Mouse (Mus musculus): Measurements from ENCODE around the gene Sesn1. TPM values are rescaled to one million over a fixed set of nuclear protein-coding genes. Genes with fewer than 3 reads are reported as not detected.
A peak's percentile ranks its signal among the peaks of the same experiment; 100 is the strongest.
"Not testable (repeated sequence)": the region's sequence is repeated elsewhere in the genome, so short reads cannot be mapped to it uniquely, and the experiment has no call there.

The Sesn1 gene
- polyA plus RNA-seq, 1 experiment from 2014 or later, result 27.3 TPM

DNA sequence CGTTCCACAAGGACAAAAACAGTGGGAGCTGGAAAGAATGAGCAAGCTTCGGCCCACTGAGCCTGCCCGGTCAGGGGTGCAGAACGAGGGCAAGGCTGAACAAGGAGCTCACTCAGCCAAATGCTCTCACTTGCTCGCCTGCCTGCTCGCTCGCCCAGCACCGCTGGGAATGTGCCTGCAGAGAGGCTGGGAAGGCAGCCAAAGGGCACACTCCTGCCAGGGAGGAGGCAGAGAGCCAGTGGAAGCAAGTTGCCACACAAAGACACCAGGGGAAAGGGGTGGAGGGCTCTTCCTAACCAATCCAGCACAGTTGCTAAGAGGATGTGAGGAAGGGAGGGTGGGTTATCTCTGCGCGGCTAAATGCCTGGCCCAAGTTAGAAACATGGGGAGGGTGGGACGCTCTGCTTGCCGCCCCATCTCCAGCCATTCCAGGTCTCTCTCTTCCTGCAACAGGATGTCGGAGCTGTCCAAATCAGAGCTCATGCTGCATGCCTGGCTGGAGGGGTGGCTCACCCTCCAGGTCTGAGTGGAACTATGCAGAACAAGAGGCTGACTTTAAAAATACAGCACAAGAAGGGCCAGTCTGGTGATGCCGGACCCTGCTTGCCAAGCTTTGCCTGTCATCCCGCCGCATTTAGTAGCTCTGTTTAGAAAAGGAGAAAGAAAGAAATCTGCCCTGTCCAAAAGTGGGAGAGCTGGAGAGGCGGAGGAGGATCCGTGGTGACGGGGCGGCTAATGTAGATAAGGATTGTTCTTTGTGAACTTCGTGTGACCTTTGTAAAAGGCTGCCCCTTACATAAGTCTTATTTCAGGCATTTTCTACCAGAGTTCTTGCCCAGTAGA, 125.1 kb downstream of the Sesn1 start:
- peak; percentile 77 for ATAC-seq (ENCODE audit: low FRiP score, low read depth)
- Histone ChIP-seq H3K36me3 (no peaks in the 10 kb centered on the region), H3K9me3 (no peaks in the 10 kb centered on the region), H3K27me3 (peaks cover 3% of the 10 kb centered on the region; the same call in 1 of the 2 replicates), H3K27ac (replicated peaks) (peak overlapping the region; percentile 65), H3K4me3 (peak overlapping the region; percentile 18), H3K4me1 (peaks cover 18% of the 10 kb centered on the region), H3K4me2 (replicated peaks) (peak overlapping the region; percentile 44), H3K9ac (replicated peaks) (0 out of 2 replicates have a peak overlapping the region, but pooled peaks have one; percentile 2)
- WGBS, result 13% methylated on average over 21 of the region's 21 CpGs

DNA sequence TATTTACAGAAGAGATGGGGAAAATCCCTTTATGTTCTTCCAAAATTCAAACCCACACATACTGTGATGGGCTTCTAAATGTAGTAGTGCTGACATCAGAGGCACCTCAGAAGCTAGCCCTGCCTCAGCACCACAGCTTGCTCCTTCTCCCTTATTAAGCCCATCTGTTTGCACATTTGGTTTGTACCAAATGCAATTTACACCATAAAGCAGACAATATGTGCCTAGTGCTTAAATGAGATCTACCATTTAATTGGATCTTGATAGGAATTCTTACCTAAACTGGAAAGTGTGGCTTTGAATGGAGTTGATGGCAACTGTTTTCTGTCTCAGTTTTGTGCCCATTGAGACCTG, 125.7 kb downstream of the Sesn1 start:
- Histone ChIP-seq H3K9ac (replicated peaks) (0 out of 2 replicates have a peak overlapping the region, but pooled peaks have one; percentile 2), H3K4me1 (peaks cover 18% of the 10 kb centered on the region), H3K27me3 (peaks cover 3% of the 10 kb centered on the region; the same call in 1 of the 2 replicates), H3K4me2 (replicated peaks) (peak overlapping the region; percentile 44; the same call in 1 of the 2 replicates), H3K36me3 (no peaks in the 10 kb centered on the region), H3K9me3 (no peaks in the 10 kb centered on the region), H3K4me3 (no peak overlapping the region), H3K27ac (replicated peaks) (peak overlapping the region; percentile 65)
- ATAC-seq (ENCODE audit: low FRiP score, low read depth), result no peak

GRCm38 (mm10) chr10:41936100-41936499, 126.4 kb downstream of the Sesn1 start:
- H3K27me3 ChIP-seq, result peaks cover 3% of the 10 kb centered on the region; the same call in 1 of the 2 replicates
- H3K9ac ChIP-seq (replicated peaks), result no peak overlapping the region
- peaks cover 18% of the 10 kb centered on the region for H3K4me1 ChIP-seq
- H3K9me3 ChIP-seq, result no peaks in the 10 kb centered on the region
- no peaks in the 10 kb centered on the region for H3K36me3 ChIP-seq
- ATAC-seq (ENCODE audit: low FRiP score, low read depth), result no peak
- H3K4me3 ChIP-seq, result no peak overlapping the region
- WGBS, result 80% methylated on average over 4 of the region's 4 CpGs
- no peak overlapping the region for H3K4me2 ChIP-seq (replicated peaks)
- no peak overlapping the region for H3K27ac ChIP-seq (replicated peaks)

DNA sequence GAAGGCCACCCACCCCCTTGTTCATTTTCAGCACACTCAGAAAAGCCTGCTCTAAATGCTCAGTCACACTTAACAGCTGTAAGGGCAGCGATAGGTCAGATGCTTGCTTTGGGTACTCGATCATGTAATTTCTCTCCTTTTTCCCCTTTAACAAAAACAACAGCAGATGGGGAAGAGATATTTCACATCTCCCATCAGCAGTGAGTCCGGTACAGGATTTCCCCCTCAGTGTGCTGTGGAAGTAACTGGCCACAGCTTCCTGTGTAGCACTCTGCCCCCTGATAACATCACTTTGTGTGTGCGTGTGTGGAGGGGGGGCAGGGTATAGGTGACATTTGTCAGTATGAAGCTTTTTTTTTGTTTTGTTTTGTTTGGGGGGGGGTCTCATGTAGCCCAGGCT, 127.4 kb downstream of the Sesn1 start:
- Histone ChIP-seq H3K9me3 (no peaks in the 10 kb centered on the region), H3K4me1 (peaks cover 18% of the 10 kb centered on the region), H3K27me3 (peaks cover 3% of the 10 kb centered on the region; the same call in 1 of the 2 replicates), H3K27ac (replicated peaks) (no peak overlapping the region), H3K4me2 (replicated peaks) (no peak overlapping the region), H3K9ac (replicated peaks) (no peak overlapping the region), H3K4me3 (no peak overlapping the region), H3K36me3 (no peaks in the 10 kb centered on the region)
- no peak for ATAC-seq (ENCODE audit: low FRiP score, low read depth)
- 53% methylated on average over 4 of the region's 4 CpGs for WGBS

DNA sequence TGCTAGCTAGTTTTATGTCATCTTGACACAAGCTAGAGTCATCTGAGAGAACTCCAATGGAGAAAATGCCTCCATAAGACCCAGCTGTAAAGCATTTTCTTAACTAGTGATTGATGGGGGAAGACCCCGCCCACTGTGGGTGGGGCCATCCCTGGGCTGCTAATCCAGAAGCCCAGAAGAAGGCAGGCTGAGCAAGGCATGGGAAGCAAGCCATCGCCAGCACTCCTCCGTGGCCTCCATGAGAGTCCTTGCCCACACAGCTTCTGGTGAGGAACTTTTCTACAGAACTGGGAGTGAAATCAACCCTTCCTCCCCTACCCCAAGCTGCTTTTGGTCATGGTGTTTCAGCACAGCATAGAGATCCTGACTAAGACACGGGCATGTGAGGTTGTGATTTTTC, 129.4 kb downstream of the Sesn1 start:
- Histone ChIP-seq H3K27ac (replicated peaks) (no peak overlapping the region), H3K9ac (replicated peaks) (no peak overlapping the region), H3K4me2 (replicated peaks) (no peak overlapping the region), H3K9me3 (no peaks in the 10 kb centered on the region), H3K4me1 (peaks cover 18% of the 10 kb centered on the region), H3K4me3 (no peak overlapping the region), H3K27me3 (peaks cover 3% of the 10 kb centered on the region; the same call in 1 of the 2 replicates), H3K36me3 (no peaks in the 10 kb centered on the region)
- ATAC-seq (ENCODE audit: low FRiP score, low read depth), result no peak
- 71% methylated on average over 4 of the region's 4 CpGs for WGBS

DNA sequence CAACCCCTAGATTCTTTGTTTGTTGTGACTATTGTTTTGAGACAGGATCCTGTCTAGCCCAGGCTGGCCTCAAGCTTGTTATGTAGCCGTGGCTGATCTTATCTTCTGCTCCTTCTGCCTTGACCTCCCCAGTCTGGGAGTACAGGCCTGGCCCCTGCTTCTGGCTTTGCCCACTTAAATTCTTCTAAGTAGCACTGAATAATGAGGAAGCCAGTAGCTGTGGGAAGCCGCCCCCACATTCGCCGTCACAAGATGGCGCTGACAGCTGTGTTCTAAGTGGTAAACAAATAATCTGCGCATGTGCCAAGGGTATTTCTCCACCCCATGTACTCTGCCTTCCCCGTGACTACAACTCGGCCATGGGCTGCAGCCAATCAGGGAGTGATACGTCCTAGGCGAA, 142.6 kb downstream of the Sesn1 start:
- not testable (repeated sequence) for H3K9me3 ChIP-seq; ATAC-seq (ENCODE audit: low FRiP score, low read depth); H3K4me1 ChIP-seq; H3K36me3 ChIP-seq; H3K4me2 ChIP-seq (replicated peaks); H3K27ac ChIP-seq (replicated peaks); H3K9ac ChIP-seq (replicated peaks); H3K27me3 ChIP-seq; H3K4me3 ChIP-seq
- 95% methylated on average over 9 of the region's 10 CpGs for WGBS

DNA sequence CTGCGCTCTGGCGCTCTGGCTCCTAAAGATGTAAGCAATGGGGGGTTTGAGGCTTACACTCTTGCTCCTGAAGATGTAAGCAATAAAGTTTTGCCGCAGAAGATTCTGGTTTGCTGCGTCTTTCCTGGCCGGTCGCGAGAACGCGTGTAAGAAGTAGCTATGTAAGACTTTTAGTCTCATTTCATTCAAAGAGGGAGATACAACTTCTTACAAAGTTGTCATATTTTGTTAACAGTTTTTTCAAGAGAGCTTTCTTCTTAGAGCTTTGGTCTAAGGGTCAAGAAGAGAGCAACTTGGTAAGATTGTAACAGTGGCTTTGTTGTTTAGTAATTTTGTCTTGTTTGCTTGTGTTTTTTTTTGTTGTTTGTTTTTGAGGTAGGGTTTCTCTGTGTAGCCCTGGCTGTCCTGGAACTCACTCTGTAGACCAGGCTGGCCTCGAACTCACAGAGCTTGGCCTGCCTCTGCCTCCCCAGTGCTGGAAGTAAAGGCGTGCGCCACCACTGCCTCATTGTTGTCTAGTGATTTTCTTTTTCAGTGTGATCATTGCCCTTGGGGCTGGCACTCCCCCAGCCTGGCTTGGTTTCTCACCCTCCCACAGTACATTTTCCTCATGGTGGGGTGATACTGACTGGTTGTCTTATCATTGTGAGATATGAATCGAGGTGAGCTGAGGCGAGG, 143.3 kb downstream of the Sesn1 start:
- no peaks in the 10 kb centered on the region for H3K36me3 ChIP-seq
- no peak overlapping the region for H3K4me3 ChIP-seq
- H3K9ac ChIP-seq (replicated peaks), result no peak overlapping the region
- no peak overlapping the region for H3K27ac ChIP-seq (replicated peaks)
- no peaks in the 10 kb centered on the region for H3K9me3 ChIP-seq
- H3K27me3 ChIP-seq, result no peaks in the 10 kb centered on the region
- H3K4me2 ChIP-seq (replicated peaks), result no peak overlapping the region
- no peak for ATAC-seq (ENCODE audit: low FRiP score, low read depth)
- 92% methylated on average over 14 of the region's 14 CpGs for WGBS
- H3K4me1 ChIP-seq, result no peaks in the 10 kb centered on the region

GRCm38 (mm10) chr10:41953528-41953864, 143.8 kb downstream of the Sesn1 start:
- H3K27me3 ChIP-seq, result no peaks in the 10 kb centered on the region
- no peak overlapping the region for H3K9ac ChIP-seq (replicated peaks)
- H3K4me1 ChIP-seq, result no peaks in the 10 kb centered on the region
- no peak for ATAC-seq (ENCODE audit: low FRiP score, low read depth)
- H3K4me3 ChIP-seq, result no peak overlapping the region
- no peaks in the 10 kb centered on the region for H3K36me3 ChIP-seq
- 97% methylated on average over 5 of the region's 5 CpGs for WGBS
- no peak overlapping the region for H3K4me2 ChIP-seq (replicated peaks)
- H3K27ac ChIP-seq (replicated peaks), result no peak overlapping the region
- no peaks in the 10 kb centered on the region for H3K9me3 ChIP-seq

DNA sequence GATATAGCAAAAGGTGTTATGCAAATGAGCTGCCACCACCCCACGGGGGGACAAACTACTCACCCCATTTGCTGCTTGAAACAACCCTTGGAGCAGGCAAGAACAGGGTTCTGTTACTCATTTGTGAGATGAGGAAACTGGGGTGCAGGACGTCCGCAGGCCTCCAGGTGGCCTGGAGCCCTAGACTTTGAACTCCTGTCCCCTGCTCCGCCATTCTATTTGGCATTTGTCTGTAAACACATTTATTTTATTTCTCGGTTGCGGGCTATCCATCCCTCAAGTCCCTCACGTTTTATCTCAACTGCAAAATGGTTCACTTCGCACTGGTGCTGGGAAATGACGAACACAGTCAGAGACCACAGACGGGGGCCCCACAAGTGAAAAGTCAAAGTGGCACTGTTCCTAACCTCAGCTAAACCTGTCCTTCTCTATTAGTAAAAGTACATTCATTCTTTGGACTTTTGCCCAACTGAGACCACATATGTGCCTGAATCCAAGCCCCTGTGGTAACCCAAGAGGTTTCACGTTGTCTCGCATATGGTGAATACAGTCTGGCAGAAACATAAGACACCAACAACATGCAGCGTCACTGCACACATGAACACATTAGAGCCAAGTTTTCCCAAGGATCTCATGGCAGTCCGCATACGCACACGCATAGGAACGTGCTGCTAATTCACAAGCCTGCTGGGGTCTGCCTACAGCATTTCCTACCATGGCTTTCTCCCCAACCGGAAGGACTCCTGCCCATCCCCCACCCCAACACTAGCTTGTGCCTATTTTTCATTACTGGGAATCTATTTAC, 147.9 kb downstream of the Sesn1 start:
- peaks cover under 1% of the 10 kb centered on the region; the same call in 1 of the 2 replicates for H3K4me1 ChIP-seq
- H3K36me3 ChIP-seq, result no peaks in the 10 kb centered on the region
- H3K9ac ChIP-seq (replicated peaks), result no peak overlapping the region
- no peaks in the 10 kb centered on the region for H3K9me3 ChIP-seq
- H3K27ac ChIP-seq (replicated peaks), result no peak overlapping the region
- no peaks in the 10 kb centered on the region for H3K27me3 ChIP-seq
- ATAC-seq (ENCODE audit: low FRiP score, low read depth), result no peak
- no peak overlapping the region for H3K4me2 ChIP-seq (replicated peaks)
- 92% methylated on average over 18 of the region's 18 CpGs for WGBS
- no peak overlapping the region for H3K4me3 ChIP-seq

Other genes starting within 250 kb of the Sesn1 start
- gene Ccdc162, start 93.3 kb upstream of the Sesn1 start, polyA plus RNA-seq (2016; fragmentation: Nextera tagmentation; extraction: Ambion mirVana), result 0.26 and 0.38 TPM in 2 replicates
- 21.1 and 22.8 TPM in 2 replicates for gene Cep57l1, start 64 bp upstream of the Sesn1 start, polyA plus RNA-seq (2016; fragmentation: Nextera tagmentation; extraction: Ambion mirVana)
- 1.6 and 3.0 TPM in 2 replicates for gene Armc2, start 208.5 kb downstream of the Sesn1 start, polyA plus RNA-seq (2016; fragmentation: Nextera tagmentation; extraction: Ambion mirVana)

Measured in midbrain, embryonic 12.5 days (tissue).